Mouse (Mus musculus): Measurements from ENCODE around the gene Rnf2. TPM values are rescaled to one million over a fixed set of nuclear protein-coding genes. Genes with fewer than 3 reads are reported as not detected.
A peak's percentile ranks its signal among the peaks of the same experiment; 100 is the strongest.
"Not testable (repeated sequence)": the region's sequence is repeated elsewhere in the genome, so short reads cannot be mapped to it uniquely, and the experiment has no call there.

Rnf2 gene
- total RNA-seq, 1 experiment from 2014 or later, result 90.8 TPM

- ATAC-seq (ENCODE audit: extremely low read depth, insufficient number of reproducible peaks, low FRiP score, poor library complexity, severe bottlenecking), result no peak
These were observed 6.9 kb downstream of the Rnf2 start for GRCm38 (mm10) chr1:151493826-151494225.

DNA sequence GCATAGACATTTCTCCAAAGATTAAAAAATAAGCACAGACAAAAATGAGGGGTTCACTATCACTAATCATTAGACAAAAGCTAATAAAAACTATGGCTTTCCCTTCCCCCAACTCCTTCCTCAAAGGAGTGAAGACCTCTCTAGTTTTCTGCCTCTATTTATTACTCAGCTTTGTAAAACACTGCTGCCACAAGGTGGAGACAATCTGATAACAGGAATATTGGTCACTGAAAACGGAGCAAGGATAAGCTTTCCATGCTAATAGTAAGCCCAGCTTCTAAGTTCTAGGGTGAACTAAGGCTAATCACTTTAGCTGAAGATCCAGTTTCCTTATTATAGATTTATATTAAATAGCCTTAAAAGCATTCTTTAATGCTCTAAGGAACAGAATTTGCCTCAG lies 8.3 kb downstream of the Rnf2 start:
- no peak for ATAC-seq (ENCODE audit: extremely low read depth, insufficient number of reproducible peaks, low FRiP score, poor library complexity, severe bottlenecking)

DNA sequence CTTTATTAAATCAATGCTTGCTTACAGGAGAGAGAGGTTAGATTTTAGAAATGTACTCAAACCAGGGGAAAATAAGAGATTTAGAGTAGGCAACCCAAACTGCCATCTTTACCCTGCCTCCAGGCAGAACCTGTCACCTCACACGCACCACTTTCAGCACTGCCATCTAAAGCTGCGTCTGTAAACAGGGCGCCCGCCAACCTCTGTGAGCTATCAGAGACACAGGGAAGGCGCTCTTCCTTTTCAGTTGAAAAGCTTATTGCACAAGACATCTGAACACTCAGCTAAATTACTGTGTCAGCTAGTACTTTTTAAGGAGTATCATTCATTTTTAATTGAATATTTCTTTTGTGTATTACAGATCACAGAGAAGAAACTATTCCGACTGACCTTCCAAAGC lies 10.9 kb downstream of the Rnf2 start:
- no peak for ATAC-seq (ENCODE audit: extremely low read depth, insufficient number of reproducible peaks, low FRiP score, poor library complexity, severe bottlenecking)

GRCm38 (mm10) chr1:151484754-151485153 lies 16.0 kb downstream of the Rnf2 start:
- no peak for ATAC-seq (ENCODE audit: extremely low read depth, insufficient number of reproducible peaks, low FRiP score, poor library complexity, severe bottlenecking)

GRCm38 (mm10) chr1:151483568-151483967 lies 17.2 kb downstream of the Rnf2 start:
- ATAC-seq (ENCODE audit: extremely low read depth, insufficient number of reproducible peaks, low FRiP score, poor library complexity, severe bottlenecking), result no peak

- ATAC-seq (ENCODE audit: extremely low read depth, insufficient number of reproducible peaks, low FRiP score, poor library complexity, severe bottlenecking), result no peak
These were observed 18.3 kb downstream of the Rnf2 start for GRCm38 (mm10) chr1:151482497-151482896.

DNA sequence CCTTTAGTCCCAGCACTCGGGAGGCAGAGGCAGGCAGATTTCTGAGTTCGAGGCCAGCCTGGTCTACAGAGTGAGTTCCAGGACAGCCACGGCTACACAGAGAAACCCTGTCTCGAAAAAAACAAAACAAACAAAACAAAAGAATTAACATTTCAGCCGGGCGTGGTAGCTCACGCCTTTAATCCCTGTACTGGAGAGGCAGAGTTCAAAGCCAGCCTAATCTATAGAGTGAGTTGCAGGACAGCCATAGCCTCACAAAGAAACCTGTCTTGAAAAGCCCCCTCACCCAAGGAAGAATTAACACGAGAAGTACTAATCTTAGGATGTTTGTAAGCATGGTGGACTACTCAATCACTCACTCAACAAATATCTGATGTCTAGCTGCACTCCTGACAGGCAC lies 28.4 kb downstream of the Rnf2 start:
- not testable (repeated sequence) for ATAC-seq (ENCODE audit: extremely low read depth, insufficient number of reproducible peaks, low FRiP score, poor library complexity, severe bottlenecking)

GRCm38 (mm10) chr1:151471429-151471828 lies 29.3 kb downstream of the Rnf2 start:
- ATAC-seq (ENCODE audit: extremely low read depth, insufficient number of reproducible peaks, low FRiP score, poor library complexity, severe bottlenecking), result no peak

- ATAC-seq (ENCODE audit: extremely low read depth, insufficient number of reproducible peaks, low FRiP score, poor library complexity, severe bottlenecking), result no peak
These were observed 34.2 kb downstream of the Rnf2 start for GRCm38 (mm10) chr1:151466571-151466970.

DNA sequence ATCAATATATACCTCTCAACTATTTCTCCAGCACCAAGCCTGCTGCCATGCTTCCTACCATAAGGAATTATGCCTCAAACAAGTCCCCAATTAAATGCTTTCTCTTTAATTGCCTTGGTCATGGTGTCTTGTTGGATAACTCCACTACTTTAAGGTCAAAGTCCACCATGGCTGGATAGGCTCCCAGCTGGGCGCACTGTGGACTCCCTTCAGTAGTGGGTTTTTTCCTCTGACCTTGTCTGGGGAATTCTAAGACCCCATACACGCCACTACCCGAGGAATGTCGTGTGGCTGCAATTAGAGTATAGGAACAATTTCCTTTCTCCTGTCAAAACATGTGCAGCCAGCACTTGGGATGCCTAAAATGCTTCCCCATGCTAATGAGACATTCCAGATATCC lies 35.8 kb downstream of the Rnf2 start:
- ATAC-seq (ENCODE audit: extremely low read depth, insufficient number of reproducible peaks, low FRiP score, poor library complexity, severe bottlenecking), result no peak

- ATAC-seq (ENCODE audit: extremely low read depth, insufficient number of reproducible peaks, low FRiP score, poor library complexity, severe bottlenecking), result no peak
These were observed 39.5 kb downstream of the Rnf2 start for GRCm38 (mm10) chr1:151461265-151461664.

DNA sequence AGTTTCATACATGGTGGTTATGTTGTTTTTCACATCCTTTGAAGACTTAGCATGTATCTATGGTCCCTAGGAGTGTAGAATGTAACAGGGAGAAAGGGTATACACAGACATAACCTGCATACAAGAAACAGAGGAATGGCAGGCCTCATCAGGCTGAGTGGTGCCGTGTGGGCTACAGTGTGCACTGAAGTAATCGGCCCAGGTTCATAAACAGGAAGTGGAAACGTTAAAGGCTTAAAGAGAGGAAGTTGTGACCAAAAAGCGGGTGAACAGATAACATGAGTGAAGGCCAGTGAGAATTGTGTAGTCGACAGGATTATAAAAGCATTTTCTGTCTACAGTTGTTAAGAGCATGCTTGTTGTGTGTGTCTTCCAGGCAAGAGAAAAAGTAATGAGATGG lies 43.7 kb downstream of the Rnf2 start:
- ATAC-seq (ENCODE audit: extremely low read depth, insufficient number of reproducible peaks, low FRiP score, poor library complexity, severe bottlenecking), result peak; percentile 94

DNA sequence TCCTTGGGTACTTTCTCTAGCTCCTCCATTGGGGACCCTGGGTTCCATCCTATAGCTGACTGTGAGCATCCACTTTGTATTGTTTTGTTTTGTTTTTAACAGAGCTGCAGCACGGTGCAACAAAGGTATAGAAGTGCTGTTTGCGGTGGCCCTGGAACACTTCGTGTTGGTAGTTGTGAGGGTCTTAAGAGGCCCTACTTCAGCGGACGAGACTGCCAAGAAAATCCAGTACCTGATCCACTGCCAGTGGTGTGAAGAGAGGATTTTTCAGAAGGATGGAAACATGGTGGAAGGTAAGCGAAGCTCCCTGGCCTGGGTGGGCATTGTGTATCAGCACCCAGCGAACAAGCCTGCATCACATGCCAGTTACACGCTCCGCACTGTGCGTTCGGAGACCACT lies 48.8 kb downstream of the Rnf2 start:
- no peak for ATAC-seq (ENCODE audit: extremely low read depth, insufficient number of reproducible peaks, low FRiP score, poor library complexity, severe bottlenecking)

DNA sequence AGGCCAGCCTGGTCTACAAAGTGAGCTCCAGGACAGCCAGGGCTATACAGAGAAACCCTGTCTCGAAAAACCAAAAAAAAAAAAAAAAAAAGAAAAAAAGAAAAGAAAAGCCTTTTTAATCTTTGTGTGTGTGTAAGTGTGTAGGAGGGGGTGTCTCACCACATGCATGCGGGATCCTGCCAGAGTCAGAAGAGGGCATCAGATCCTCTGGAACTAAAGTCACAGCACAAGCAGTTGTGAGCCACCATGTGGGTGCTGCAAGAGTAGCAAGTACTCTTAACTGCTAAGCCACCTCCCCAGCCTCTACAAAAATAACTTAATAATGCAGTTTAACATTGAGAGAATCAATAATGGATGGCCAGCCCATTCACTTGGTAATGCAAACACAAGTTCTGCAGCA lies 49.9 kb downstream of the Rnf2 start:
- ATAC-seq (ENCODE audit: extremely low read depth, insufficient number of reproducible peaks, low FRiP score, poor library complexity, severe bottlenecking), result no peak

DNA sequence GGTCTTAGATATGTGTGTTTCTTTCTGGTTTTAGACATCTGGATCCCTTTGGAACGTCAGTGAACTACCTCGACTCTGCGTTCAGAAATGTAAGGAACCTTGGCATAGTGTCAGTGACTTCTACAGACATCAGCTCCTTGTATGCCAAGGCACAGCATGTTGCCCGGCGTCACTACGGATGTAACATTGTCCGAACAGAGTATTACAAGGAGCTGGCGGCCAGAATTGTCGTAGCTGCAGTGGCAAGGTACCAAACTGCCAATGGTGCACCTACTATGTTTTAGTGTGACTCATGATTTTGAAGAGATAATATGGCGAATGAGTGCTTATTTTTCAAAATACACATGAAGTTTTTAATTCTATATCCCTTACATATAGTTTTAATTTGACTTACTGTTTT lies 50.9 kb downstream of the Rnf2 start:
- ATAC-seq (ENCODE audit: extremely low read depth, insufficient number of reproducible peaks, low FRiP score, poor library complexity, severe bottlenecking), result no peak

- no peak for ATAC-seq (ENCODE audit: extremely low read depth, insufficient number of reproducible peaks, low FRiP score, poor library complexity, severe bottlenecking)
These were observed 65.3 kb downstream of the Rnf2 start for GRCm38 (mm10) chr1:151435431-151435830.

DNA sequence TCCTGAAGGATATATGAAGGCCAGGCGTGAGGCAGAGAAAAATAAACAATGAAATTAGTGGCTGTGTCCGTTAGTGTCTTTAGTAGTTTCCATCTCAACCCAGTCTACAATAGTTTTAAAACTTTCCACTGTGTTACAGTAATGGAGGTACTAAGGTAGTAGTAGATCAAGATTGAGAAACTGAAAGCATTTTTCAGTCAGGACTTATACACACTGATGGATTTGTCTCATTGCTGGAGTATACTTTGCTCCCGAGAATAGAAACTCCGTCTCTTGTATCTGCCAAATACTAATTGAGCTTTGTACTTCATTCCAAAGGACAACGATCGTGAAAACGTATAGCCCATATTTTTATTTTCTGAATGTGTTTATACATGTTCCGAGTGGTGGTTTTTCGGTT lies 71.4 kb downstream of the Rnf2 start:
- ATAC-seq (ENCODE audit: extremely low read depth, insufficient number of reproducible peaks, low FRiP score, poor library complexity, severe bottlenecking), result no peak

- ATAC-seq (ENCODE audit: extremely low read depth, insufficient number of reproducible peaks, low FRiP score, poor library complexity, severe bottlenecking), result peak; percentile 99
These were observed 72.2 kb downstream of the Rnf2 start, which contains the start of the genes Swt1 and Trmt1l for GRCm38 (mm10) chr1:151428263-151429221. Gene Swt1 (minus strand): TSS chr1:151428455. Gene Trmt1l (plus strand): TSS chr1:151428542.

GRCm38 (mm10) chr1:151427888-151428262 lies 72.9 kb downstream of the Rnf2 start:
- ATAC-seq (ENCODE audit: extremely low read depth, insufficient number of reproducible peaks, low FRiP score, poor library complexity, severe bottlenecking), result no peak

DNA sequence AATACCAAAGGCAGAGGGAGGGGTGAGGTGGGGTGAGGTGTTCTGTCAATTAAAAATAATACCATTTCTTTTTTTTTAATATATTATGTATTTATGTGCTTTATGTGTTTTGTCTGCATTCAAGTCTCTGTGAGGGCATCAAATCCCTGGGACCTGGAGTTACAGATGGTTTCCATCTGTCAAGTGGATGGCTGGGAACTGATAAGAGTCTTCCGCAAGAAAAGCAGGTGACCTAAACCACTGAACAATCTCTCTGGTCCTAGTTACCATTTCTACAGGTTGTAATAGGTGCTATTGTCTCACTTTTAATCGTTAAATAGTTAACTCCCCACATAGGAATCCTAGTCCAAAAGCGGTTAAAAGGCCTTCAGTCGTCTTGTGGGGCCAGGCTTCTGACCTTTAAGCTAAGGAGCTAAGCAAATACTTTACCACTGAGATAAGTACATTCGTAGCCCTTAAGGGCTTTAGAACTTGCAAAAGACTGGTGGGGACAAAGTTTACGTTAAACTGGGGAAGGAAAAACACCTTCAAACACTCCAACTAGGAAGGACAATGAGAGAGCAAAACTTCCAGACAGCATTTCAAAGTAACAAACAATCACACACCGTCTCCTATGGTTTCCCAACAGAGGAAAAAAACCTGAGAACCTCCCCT lies 73.7 kb downstream of the Rnf2 start:
- ATAC-seq (ENCODE audit: extremely low read depth, insufficient number of reproducible peaks, low FRiP score, poor library complexity, severe bottlenecking), result no peak

All from neutrophil, adult 5-6 weeks (primary cell).